Mouse (Mus musculus): ENCODE data around the gene Grin3b. TPM values are rescaled to one million over a fixed set of nuclear protein-coding genes. Genes with fewer than 3 reads are reported as not detected.

Grin3b gene
- under 1 TPM; 0.11 to 0.25 TPM for total RNA-seq (2021)
- long read RNA-seq, experiment 1, partial matches to known transcripts, result 0 of 1 reads
- long read RNA-seq, experiment 1, other reads (novel, unspliced or antisense), result 0 of 1 reads
- long read RNA-seq, experiment 2, result 0 reads

DNA sequence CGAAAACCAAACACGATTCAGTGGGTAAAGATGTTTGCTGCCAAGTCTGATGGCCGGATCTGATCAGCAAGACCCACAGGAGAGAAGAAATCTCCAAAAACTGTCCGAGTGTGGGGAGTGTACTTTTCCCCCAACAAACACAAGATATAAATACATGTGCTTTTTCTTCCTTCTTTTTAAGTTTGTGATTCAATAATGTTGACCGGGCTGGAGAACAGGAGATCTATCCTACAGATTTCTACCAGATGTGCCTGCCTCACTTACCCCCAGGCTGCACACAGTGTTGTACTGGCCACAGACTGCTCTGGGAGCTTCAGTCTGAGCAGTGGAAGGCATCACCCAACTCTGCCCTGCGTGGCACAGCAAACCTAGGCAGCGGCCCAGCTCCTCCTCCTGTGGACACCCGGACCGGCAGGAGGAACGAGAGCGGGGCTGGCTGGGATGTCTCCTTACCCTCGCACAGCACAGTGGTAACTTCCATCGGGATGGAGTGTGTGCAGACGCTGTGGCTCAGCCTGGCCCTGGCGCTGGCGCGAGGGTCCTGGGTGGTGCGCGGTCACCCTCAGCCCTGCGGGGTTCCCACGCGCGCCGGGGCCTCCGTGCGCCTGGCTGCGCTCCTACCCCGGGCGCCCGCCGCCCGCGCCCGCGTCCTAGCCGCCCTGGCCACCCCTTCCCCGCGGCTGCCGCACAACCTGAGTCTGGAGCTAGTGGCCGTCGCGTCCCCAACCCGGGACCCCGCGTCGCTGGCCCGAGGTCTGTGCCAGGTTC is at the start of gene Grin3b:
Gene Grin3b, plus strand, starts transcription at position 301 of the 768 bp plus-strand sequence.
- intact Hi-C loops (cut with DNase I; ENCODE audit: low total_unique reads), result no loop called here
- no peak for DNase-seq

DNA sequence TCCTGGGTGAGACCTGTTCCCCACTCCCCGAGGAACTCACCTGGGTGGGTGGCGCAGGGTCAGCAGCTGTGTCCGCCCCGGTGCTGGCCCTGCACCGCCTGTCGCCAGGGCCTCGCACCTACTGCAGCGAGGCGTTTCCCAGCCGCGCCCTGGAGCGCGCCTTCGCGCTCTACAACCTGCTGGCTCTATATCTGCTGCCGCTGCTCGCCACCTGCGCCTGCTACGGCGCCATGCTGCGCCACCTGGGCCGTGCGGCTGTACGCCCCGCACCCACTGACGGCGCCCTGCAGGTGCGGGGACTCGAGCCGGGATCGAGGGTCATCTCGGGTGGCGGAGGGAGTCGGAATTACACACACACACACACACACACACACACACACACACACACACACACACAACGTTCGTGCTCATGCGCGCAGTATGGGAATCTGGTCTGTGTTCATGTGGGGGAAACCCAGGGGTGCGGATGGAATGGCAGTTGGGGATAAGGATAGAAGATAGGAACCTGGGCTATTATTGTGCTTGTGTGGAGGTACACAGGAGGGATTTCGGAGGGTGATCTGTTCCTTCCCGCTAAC is 49.5 kb upstream of the Grin3b start, which contains the start of gene R3hdm4:
Gene R3hdm4, minus strand, starts transcription at position 251 of the 578 bp plus-strand sequence.
- no peak for DNase-seq
- intact Hi-C loops (cut with DNase I; ENCODE audit: low total_unique reads), result loop anchor here (5.0 kb wide), 1 partner anchor 89 kb away; no protein-coding TSS in a partner anchor

DNA sequence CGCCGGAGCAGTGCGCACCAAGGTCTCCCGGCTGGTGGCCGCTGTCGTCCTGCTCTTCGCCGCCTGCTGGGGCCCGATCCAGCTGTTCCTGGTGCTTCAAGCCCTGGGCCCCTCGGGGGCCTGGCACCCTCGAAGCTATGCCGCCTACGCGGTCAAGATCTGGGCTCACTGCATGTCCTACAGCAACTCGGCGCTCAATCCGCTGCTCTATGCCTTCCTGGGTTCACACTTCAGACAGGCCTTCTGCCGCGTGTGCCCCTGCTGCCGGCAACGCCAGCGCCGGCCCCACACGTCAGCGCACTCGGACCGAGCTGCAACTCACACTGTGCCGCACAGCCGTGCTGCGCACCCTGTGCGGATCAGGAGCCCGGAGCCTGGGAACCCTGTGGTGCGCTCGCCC is 48.9 kb upstream of the Grin3b start:
- intact Hi-C loops (cut with DNase I; ENCODE audit: low total_unique reads), result loop anchor here (5.0 kb wide), 1 partner anchor 89 kb away; no protein-coding TSS in a partner anchor

DNA sequence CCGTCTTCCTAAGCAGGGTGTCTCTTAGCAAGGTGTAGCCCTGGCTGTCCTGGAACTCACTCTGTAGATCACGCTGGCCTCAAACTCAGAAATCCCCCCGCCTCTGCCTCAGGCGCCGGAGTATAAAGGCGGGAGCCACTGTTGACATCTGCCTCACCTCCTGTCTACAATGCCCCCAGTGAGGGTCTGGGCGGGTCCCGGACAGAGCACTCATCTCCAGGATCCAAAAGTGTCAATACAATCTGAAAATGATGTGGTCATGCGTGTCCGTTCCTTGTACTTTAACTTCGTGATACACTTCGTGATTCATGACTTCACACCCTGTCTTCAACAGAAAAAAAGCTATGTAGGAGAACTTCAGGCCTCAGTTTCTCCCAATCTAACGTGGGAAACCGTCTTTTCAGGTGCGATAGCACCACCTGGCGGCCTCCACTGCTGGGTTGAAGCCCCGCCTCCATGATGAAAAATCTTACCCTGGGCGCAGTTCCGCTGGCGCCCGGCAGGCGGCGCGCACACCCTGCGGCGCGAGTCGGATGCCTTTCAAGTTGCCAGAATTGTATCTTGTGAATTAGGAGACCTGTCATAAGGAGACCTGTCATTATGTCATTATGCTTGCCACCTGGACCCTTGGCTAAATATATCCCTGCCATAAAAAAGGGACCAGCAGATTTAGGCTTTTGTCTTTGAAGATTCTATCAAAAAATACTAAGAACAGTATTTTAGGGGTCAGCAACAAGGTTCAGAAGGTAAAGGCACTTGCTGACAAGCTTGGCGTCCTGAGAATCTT is 45.3 kb upstream of the Grin3b start:
- peak; percentile 87 for DNase-seq
- intact Hi-C loops (cut with DNase I; ENCODE audit: low total_unique reads), result loop anchor here (2.0 to 5.0 kb wide), 3 partner anchors 30 to 93 kb away; no protein-coding TSS in a partner anchor

More for the DNA sequence above, 48.9 kb upstream of the Grin3b start:
- no peak for DNase-seq

DNA sequence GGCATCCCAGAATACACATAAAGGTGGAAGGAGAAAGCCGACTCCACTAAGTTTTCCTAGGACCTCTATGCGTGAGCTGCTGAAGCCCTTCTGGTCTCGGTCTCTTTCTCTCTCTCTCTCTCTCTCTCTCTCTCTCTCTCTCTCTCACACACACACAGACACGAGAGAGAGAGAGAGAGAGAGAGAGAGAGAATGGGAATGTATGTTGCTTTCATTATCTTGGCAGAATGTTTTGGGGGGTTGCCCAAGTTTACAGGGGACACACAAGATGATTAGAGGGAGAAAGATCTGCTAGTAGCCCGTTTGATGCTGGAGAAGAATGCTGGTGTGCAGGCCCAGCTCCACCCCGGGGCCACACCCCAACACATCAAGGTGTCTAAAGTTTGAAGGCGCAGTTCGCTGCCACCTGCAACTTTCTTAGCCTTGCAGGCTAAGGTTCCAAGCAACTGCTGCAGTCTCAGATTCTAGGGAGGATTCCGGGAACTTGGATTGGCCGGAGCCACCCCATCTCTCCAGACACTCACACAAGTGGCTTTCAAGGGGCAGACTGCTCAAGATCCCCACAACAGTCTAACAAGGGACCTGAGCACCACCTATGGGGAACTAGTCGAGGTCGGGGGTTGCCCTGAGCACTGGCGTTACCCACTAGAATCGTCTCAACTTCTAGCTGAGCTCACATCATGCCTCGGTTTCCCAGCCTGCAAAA is 44.6 kb upstream of the Grin3b start:
- DNase-seq, result no peak
- intact Hi-C loops (cut with DNase I; ENCODE audit: low total_unique reads), result loop anchor here (2.0 kb wide), 2 partner anchors 31 kb away; no protein-coding TSS in a partner anchor

DNA sequence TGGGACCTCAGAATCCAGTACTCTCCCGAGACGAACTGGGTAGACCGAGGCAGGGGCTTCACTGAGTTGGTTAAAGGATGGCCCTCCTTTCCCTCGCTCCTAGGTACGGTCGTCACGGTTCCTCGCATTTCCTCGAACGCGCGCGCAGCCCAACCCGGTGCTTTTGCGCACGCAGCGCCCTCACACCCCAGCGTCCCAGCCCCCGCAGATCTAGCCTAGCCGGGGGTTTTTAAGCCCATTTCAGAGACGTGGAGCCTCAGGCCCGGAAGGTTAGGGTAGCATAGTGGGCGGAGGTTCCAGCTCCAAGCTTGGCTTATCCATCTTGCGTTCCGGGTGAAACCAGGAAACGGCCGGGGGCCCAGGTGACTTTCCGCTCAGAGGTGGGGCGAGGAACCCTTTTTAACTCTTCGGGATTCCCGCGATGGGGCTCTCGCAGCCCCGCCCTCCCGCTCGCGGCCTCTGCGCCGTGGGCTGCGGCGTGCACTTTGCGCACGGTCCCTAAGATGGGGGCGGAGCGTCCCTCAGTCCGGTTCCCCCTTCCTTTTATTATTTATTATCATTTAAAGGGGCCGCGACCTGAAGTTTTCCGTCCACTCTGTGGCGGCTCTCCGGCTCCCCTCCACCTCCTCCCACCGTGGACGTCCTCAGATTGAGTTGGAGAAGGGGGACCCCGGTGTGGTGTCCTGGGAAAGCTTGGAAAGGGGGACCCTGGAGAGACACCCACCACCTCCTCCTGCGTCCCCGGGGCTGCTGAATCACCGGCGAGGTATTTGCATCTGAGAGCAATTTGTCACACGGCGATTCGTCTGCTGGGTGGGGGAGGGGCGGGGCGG is 43.8 kb upstream of the Grin3b start, which contains the start of gene Arid3a:
Gene Arid3a, plus strand, starts transcription at position 553 of the 833 bp plus-strand sequence.
- DNase-seq, result peak; percentile 86
- intact Hi-C loops (cut with DNase I; ENCODE audit: low total_unique reads), result no loop called here

DNA sequence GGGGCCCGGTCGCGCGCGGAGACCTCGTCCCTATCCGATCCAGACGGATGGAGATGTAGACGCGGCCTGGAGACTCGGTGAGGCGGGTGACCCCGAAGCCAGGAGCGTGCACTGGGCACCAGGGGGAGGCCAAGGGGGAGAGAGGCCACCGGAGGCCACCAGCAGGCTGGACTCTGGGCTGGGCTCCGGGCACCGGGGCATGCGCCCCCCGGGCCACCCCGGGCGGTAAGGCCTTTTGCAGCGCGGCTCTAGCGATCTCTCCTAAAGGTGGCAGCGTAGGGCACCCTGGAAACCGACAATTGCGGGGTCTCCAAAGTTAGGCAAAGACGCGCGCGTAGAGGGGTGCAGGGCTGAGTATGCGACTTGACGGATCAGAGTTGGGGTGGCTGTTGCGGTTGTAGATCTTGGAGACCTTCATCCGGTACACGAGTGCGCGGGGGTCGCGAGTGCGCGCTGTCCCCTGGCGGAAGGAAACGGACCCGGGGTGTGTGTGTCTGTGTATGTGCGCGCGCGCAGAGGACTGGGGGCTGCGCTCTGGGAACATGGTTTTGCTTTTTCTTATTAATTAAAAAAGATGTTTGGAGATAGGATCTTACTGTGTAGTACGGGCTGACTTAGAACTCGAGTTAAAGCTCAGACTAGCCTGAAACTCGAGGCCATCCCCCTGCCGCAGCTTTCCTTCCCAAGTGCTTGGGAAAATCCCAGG is 43.0 kb upstream of the Grin3b start:
- peak; percentile 39 for DNase-seq
- intact Hi-C loops (cut with DNase I; ENCODE audit: low total_unique reads), result no loop called here

DNA sequence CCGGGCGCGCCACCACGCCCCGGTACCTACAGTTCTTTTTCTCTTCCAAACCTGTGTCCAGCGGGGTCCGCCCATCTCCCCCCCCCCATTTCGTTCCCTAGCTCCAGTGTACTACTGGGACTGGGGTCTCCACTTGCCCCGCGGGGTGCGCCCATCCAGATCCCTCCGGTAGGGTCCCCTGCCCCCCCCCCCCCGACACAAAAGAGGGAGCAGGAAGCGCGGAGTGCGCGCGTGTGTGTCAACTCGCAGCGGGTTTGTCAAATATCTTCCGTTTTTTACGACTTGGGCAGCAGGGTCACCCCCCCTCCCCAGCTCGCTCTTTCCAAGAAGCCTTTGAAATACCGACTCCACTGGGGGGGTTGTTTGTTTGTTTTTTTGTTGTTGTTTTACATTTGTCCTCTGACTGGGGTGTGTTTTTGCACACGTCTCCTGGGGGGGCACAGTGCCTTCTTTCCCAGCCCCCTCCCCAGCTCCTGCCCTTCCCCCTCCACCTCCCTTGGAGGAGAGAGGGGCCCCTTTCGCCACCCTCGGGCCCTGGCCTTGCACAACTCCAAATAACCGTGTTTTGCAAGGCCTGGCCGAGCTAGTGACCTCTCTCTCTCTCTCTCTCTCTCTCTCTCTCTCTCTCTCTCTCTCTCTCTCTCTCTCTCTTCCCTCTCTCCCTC is 42.4 kb upstream of the Grin3b start:
- intact Hi-C loops (cut with DNase I; ENCODE audit: low total_unique reads), result no loop called here

DNA sequence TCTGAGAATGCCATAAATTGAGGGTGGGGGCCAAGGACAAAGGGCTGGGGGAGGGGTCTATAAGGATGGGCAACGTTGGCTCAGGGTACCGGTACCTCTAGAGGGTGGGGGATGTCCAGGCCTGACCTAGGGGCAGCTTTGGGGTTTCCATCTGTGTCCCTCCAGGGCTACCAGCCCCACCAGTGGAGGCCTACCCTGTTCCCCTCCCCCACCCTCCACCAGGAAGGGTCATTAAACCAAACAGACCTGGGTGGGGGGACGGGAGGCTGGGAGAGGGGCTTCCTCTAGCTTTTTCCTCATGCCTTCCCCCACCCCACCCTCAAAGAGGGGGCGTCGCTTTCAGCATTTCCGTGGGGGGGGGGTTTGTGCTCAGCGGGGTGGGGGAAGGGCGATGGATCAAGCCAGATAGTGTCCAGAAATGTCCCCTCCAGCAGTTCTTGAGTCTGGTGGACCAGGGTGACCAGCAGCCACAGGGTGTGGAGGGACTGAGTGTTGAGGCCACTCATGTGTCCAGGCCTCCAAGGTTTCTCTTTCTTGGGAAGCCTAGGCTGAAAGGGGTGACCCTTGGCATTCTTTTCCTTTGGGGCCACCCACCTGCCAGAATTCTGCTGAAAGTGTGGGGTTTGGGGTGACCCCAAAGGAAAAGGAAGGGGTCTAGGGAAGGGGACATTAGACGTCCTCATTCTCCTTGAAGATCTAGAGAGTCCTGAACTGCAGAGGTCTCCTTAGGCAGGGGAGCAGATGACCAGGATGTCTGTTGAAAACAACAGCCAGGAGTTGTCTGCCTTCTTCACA is 41.4 kb upstream of the Grin3b start:
- intact Hi-C loops (cut with DNase I; ENCODE audit: low total_unique reads), result no loop called here
- DNase-seq, result no peak

More for the DNA sequence above, 42.4 kb upstream of the Grin3b start:
- DNase-seq, result no peak

DNA sequence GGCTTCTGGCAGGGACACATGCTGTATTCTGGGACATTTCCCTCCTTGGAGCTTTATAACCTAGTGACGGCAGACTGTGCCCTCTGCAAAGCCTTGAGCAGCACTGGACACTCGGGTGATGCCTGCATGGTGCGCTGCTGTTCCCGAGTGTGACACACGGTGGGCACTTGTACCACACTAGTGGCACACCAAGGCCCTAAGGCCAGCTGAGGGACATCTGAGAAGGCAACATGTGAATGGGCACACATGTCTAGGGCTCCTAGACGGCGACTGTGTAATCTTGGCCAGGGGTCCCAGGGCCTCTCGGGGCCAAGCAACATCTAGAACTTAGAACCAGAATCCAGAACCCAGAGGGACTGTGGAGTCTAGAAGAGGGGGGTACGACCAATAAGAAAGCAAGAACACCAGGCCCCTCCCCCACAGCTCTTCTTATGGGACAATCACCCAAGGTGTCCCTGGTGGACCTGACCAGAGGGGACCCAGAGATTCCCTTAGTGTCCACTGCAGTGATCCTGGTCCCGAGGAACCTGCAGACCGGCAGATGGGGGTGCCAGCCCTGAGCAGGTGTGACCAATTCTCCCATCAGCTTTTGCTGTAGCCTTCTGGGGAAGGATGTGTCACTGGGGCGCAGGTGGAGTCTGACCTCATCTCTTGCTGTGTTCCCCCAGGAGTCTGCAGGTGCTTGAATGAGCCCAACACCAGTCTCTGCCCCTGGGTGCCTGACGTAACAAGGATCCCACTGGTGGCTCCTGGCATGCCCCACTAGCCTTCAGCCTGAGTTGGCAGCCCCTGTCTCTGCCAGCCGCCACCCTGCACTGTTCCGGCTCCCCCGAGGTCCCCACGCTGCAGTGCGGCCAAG is 40.3 kb upstream of the Grin3b start:
- no peak for DNase-seq
- intact Hi-C loops (cut with DNase I; ENCODE audit: low total_unique reads), result no loop called here

DNA sequence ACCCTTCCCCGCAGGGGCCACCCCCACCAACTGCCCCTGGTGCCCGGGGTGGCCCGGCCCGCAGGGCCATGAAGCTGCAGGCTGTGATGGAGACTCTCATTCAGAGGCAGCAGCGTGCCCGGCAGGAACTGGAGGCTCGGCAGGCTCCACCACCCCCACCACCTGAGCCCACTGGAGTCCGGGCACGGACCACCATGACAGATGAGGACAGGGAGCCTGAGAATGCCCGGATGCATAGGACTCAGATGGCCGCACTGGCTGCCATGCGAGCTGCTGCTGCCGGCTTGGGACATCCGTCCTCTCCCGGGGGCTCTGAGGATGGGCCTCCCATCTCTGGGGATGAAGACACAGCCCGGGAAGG is 39.7 kb upstream of the Grin3b start:
- no peak for DNase-seq
- intact Hi-C loops (cut with DNase I; ENCODE audit: low total_unique reads), result no loop called here

DNA sequence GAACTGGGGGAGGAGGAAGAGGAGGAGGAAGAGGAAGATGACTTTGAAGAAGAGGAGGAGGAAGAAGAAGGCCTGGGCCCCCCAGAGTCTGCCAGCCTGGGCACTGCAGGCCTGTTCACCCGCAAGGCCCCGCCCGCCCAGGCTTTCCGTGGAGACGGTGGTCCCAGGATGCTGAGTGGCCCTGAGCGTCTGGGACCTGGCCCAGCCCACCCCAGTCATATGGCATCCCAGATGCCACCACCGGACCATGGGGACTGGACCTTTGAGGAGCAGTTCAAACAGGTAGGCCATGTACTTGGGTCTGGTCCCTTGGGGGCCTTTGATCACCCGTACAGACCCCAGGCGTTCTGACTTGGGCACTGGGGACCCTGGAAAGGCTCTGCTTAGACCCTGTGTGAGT is 38.7 kb upstream of the Grin3b start:
- no peak for DNase-seq
- intact Hi-C loops (cut with DNase I; ENCODE audit: low total_unique reads), result no loop called here

DNA sequence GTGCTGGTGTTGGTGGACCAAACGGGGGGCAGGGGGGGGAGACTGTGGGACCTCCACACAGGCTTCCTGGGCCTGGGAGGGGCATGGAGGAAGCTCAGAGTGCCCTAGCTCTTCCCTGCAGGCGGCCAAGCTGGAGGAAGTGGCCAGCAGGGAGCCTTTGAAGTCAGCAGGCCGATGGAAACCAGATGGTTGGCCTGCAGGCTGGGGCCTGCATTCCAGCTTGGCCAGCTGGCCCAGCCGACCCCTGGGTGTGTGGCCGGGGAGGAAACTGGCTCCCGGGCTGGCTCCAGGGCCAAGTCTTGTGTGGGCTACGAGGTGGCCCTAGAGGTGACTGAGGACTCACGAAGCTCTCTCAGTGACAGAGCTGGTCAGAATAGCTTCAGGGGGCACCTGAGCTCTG is 37.8 kb upstream of the Grin3b start:
- intact Hi-C loops (cut with DNase I; ENCODE audit: low total_unique reads), result no loop called here
- peak; percentile 89 for DNase-seq

DNA sequence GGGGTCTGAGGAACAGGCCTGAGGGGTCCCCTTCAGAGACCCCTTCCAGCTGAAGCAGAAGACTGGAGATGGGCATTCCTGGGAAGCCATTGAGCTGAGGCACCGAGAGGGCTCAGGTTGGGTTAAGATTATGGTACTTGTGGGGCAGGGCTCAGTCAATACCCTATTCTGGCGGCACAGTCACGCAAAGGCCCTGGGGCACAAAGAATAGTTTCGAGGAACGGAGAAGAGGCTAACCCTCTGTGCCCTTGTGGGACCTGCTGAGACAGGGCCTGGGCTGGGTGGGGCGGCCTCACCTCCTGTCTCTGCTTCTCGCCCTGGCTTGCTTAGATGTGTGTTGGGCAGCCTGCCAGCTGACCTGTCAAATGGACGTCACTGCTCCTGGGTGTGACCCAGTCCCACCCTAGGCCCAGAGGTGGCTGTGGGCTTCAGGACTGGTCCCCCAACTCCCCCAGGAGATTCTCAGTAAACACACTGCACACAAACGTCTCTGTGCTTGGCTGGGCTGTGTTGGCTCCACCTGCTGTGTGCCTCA is 37.3 kb upstream of the Grin3b start:
- DNase-seq, result no peak
- intact Hi-C loops (cut with DNase I; ENCODE audit: low total_unique reads), result no loop called here

DNA sequence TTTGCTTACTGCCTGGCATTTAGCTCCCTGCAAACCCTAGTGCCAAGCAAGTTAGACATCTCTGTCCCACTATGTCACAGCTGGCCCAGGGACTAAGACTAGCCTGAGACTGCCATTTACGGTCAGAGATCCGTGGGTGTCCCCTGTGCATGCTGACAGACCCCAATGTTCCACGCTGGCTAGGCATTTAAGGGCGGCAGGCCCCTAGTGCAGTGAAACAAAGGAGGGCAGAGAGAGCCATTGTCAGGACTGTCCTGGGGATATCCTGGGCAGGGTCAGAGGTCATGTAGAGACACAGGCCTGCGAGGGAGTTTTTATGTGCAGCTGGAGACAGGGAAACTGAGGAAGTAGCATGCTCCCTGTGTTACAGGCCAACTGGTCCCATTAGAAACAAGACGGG is 36.7 kb upstream of the Grin3b start:
- no peak for DNase-seq
- intact Hi-C loops (cut with DNase I; ENCODE audit: low total_unique reads), result no loop called here
